Mouse (Mus musculus) embryo, embryonic 9.5 days (tissue): ENCODE results near the gene Ankrd53.

Source experiments
- DNase-seq: peaks from one replicate; pipeline ENCODE4 v3.0.0-alpha.2; 2017; ENCODE audit errors: extremely low spot score

The Ankrd53 gene

GRCm38 (mm10) chr6:83762344-83762743 is at the start of gene Ankrd53:
Gene Ankrd53 (plus strand): TSS chr6:83762644.
- DNase-seq: no peak

- no peak for DNase-seq
Measured at GRCm38 (mm10) chr6:83713271-83714136, 48.9 kb upstream of the Ankrd53 start.

- no peak for DNase-seq
Measured at GRCm38 (mm10) chr6:83714221-83715123, 48.0 kb upstream of the Ankrd53 start.

- DNase-seq: peak; percentile 61
Measured at GRCm38 (mm10) chr6:83715461-83716196, 46.8 kb upstream of the Ankrd53 start.

- no peak for DNase-seq
Measured at GRCm38 (mm10) chr6:83717026-83717425, 45.4 kb upstream of the Ankrd53 start.

GRCm38 (mm10) chr6:83722526-83722925 is 39.9 kb upstream of the Ankrd53 start:
- DNase-seq: no peak

GRCm38 (mm10) chr6:83727178-83727577 is 35.3 kb upstream of the Ankrd53 start:
- no peak for DNase-seq

GRCm38 (mm10) chr6:83728488-83728887 is 34.0 kb upstream of the Ankrd53 start:
- no peak for DNase-seq

GRCm38 (mm10) chr6:83729350-83729970 is 33.0 kb upstream of the Ankrd53 start:
- no peak for DNase-seq

- DNase-seq: peak; percentile 60
Measured at GRCm38 (mm10) chr6:83731128-83731527, 31.3 kb upstream of the Ankrd53 start.

GRCm38 (mm10) chr6:83737311-83737710 is 25.1 kb upstream of the Ankrd53 start:
- no peak for DNase-seq

- DNase-seq: no peak
Measured at GRCm38 (mm10) chr6:83738596-83738995, 23.8 kb upstream of the Ankrd53 start.

- DNase-seq: no peak
Measured at GRCm38 (mm10) chr6:83742761-83743160, 19.7 kb upstream of the Ankrd53 start, which contains the start of gene Atp6v1b1. Gene Atp6v1b1 (plus strand): TSS chr6:83742990.

GRCm38 (mm10) chr6:83743212-83743611 is 19.2 kb upstream of the Ankrd53 start:
- DNase-seq: no peak

GRCm38 (mm10) chr6:83744126-83744525 is 18.3 kb upstream of the Ankrd53 start:
- DNase-seq: no peak

GRCm38 (mm10) chr6:83744557-83744956 is 17.9 kb upstream of the Ankrd53 start:
- no peak for DNase-seq

GRCm38 (mm10) chr6:83745466-83745865 is 17.0 kb upstream of the Ankrd53 start:
- DNase-seq: no peak

GRCm38 (mm10) chr6:83749286-83749685 is 13.2 kb upstream of the Ankrd53 start:
- no peak for DNase-seq

- DNase-seq: peak; percentile 78
Measured at GRCm38 (mm10) chr6:83750171-83750684, 12.2 kb upstream of the Ankrd53 start.

GRCm38 (mm10) chr6:83756051-83756450 is 6.4 kb upstream of the Ankrd53 start:
- DNase-seq: no peak

GRCm38 (mm10) chr6:83762880-83763431 is 512 bp downstream of the Ankrd53 start:
- DNase-seq: peak; percentile 34
